Mouse (Mus musculus) hindbrain, embryonic 12.5 days (tissue): Measurements from ENCODE around the gene Hspg2. TPM values are rescaled to one million over a fixed set of nuclear protein-coding genes. Genes with fewer than 3 reads are reported as not detected.
"Not testable (repeated sequence)": the region's sequence is repeated elsewhere in the genome, so short reads cannot be mapped to it uniquely, and the experiment has no call there.

Source experiments
- ATAC-seq: fragments of 200-750 bp; cut with Nextera tagmentation; 2 replicates; pipeline ENCODE4 v1.8.0; 2017; ENCODE audit warnings: moderate TSS enrichment; ENCODE audit not compliant: low FRiP score
- H3K27ac ChIP-seq: fragments of 300-500 bp; sonication (generic); 2 replicates; pipeline ENCODE4 v1.5.1; 2016; ENCODE audit warnings: mild to moderate bottlenecking
- H3K27me3 ChIP-seq: fragments of 300-500 bp; sonication (generic); 2 replicates; pipeline ENCODE4 v1.6.1; 2016; ENCODE audit warnings: mild to moderate bottlenecking
- H3K36me3 ChIP-seq: fragments of 300-500 bp; sonication (generic); 2 replicates; pipeline ENCODE4 v1.6.1; 2016; ENCODE audit warnings: mild to moderate bottlenecking
- H3K4me1 ChIP-seq: fragments of 300-500 bp; sonication (generic); 2 replicates; pipeline ENCODE4 v1.6.1; 2016
- H3K4me2 ChIP-seq: fragments of 300-500 bp; sonication (generic); replicated peaks from 2 replicates; pipeline ENCODE4 v1.6.1; 2016; ENCODE audit warnings: mild to moderate bottlenecking
- H3K4me3 ChIP-seq: fragments of 300-500 bp; sonication (generic); 2 replicates; pipeline ENCODE4 v1.5.1; 2016; ENCODE audit warnings: mild to moderate bottlenecking
- H3K9ac ChIP-seq: fragments of 300-500 bp; sonication (generic); 2 replicates; pipeline ENCODE4 v1.6.1; 2016; ENCODE audit warnings: mild to moderate bottlenecking, moderate library complexity
- H3K9me3 ChIP-seq: fragments of 300-500 bp; sonication (generic); replicated peaks from 2 replicates; pipeline ENCODE4 v1.6.1; 2016; ENCODE audit warnings: mild to moderate bottlenecking
- WGBS: fragments of 180-500 bp; shearing (Covaris S2); methylation state at CpG from one replicate; pipeline ENCODE4 v1.1.7; 2016; 5-methylcytosine and 5-hydroxymethylcytosine counted together
- polyA plus RNA-seq: library from polyadenylated mRNA; unstranded; fragments of >200 nt; fragmentation: Nextera tagmentation; extraction: Ambion mirVana; gene quantifications from 2 replicates; pipeline ENCODE4 v1.2.1, GENCODE M21; 2016

Gene Hspg2
- polyA plus RNA-seq, 1 experiment from 2014 or later = 15.0 TPM

DNA sequence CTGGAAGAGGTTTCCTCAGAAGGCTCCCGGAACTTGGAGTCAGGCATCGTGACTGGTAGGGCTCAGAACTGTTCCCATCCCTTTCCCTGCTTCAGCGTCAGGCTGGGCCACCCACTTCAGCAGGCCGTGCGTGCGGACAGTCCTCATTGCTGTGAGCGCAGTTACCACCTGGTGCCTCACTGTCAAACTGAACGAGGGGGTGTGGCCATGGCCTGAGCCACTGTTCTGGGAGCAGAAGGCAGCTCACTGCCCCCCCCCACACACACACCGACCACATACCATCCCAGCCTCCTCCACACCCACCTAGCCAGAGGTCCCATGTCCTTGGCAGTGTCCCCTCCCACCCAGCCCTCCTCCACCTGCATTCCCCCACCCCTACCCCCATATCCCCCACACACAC lies 101.3 kb downstream of the Hspg2 start:
- 0 out of 2 replicates have a peak, but pooled peaks have one; percentile 29 for ATAC-seq
- WGBS = 70% methylated on average over 9 of the region's 9 CpGs
- Histone ChIP-seq H3K36me3 (peaks cover 7% of the 10 kb centered on the region; the same call in 1 of the 2 replicates), H3K27ac (no peak overlapping the region), H3K9ac (no peak overlapping the region), H3K4me3 (no peak overlapping the region), H3K4me1 (no peaks in the 10 kb centered on the region), H3K4me2 (no peak overlapping the region), H3K9me3 (no peaks in the 10 kb centered on the region), H3K27me3 (no peaks in the 10 kb centered on the region)

DNA sequence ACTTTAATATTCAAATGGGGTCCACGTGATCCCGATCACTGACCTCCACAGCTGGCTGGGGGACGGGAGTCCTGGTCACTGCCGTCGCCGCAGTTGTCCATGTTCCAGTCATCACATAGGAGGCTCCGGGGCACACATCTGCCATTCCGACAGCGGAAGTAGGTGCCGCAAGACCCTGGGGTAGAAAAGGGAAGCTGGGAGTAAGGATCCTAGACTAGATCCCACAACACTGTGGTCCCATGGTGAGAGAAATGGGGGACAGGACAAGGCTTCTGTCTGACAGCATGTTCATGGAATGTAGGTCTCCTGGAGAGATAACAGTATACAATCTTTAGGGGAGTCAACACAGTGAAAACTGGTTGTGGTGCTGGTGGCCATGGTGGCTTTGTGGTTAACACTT lies 105.9 kb downstream of the Hspg2 start, which contains the start of gene Ldlrad2:
Ldlrad2 (minus strand) TSS at position 101 of the 400 bp plus-strand sequence.
- no peaks in the 10 kb centered on the region for H3K9me3 ChIP-seq
- H3K36me3 ChIP-seq = no peaks in the 10 kb centered on the region
- WGBS = 91% methylated on average over 10 of the region's 10 CpGs
- H3K27ac ChIP-seq = no peak within 1 kb of the TSS
- H3K27me3 ChIP-seq = peaks cover 21% of the 10 kb centered on the region
- ATAC-seq = no peak
- H3K4me1 ChIP-seq = no peaks in the 10 kb centered on the region
- no peak within 1 kb of the TSS for H3K4me3 ChIP-seq
- no peak within 1 kb of the TSS for H3K4me2 ChIP-seq
- H3K9ac ChIP-seq = no peak within 1 kb of the TSS

DNA sequence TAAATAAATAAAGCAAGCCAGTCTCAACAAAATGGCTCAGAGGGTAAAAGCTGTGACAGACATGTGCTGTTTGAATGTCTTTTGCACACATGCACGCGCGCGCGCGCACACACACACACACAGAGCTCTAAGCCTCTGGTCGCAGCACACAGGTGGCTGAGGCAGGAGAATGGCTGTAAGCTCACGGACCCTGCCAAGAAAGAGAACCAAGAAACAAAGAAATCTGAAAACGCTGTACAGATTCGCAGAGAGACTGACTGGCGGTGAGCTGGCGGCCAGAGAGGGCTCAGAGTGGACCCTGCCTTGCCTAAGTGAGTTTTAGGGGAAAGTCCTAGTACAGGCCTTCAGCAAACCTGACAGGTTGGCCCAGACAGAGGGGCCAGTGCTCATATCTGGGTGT lies 108.9 kb downstream of the Hspg2 start:
- no peak overlapping the region for H3K4me2 ChIP-seq
- no peak for ATAC-seq
- H3K36me3 ChIP-seq = no peaks in the 10 kb centered on the region
- no peak overlapping the region for H3K27ac ChIP-seq
- no peak overlapping the region for H3K9ac ChIP-seq
- H3K4me1 ChIP-seq = 0 out of 2 replicates have a peak, but pooled peaks cover 3% of the 10 kb centered on the region
- H3K9me3 ChIP-seq = no peaks in the 10 kb centered on the region
- 95% methylated on average over 12 of the region's 12 CpGs for WGBS
- peaks cover 28% of the 10 kb centered on the region for H3K27me3 ChIP-seq
- no peak overlapping the region for H3K4me3 ChIP-seq

DNA sequence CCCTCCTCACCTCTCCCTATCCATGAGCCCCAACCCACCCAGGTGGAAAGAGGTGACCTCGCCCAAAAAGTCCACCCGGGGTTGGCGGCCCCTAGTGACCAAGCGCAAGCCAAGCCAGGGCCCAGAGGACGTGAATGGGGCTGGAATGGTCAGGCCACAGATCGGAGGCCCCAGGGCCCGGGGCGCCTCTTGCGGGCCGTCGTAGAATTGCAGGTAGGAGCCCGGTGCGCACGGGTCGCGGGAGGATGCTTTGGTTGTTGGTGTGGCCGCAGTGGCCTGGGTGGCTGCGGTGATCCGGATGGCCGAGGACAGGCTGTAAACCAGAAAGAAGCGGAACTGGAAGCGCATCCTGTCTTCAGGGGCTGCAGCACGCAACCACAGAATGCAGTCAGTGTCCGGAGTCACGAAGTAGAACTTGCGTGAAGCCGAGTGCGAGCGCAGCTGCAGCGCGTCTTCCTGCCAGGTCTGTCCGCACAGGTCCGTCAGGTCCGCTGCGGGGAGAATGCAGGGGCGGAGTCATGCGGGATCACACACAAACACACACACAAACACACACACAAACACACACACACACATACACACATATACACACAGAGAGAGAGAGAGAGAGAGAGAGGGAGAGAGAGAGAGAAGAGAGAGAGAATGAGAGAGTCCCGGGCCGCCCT lies 109.7 kb downstream of the Hspg2 start:
- Histone ChIP-seq H3K4me1 (0 out of 2 replicates have a peak, but pooled peaks cover 3% of the 10 kb centered on the region), H3K27ac (no peak overlapping the region), H3K4me3 (peak overlapping the region; percentile 34), H3K27me3 (peaks cover 28% of the 10 kb centered on the region), H3K36me3 (no peaks in the 10 kb centered on the region), H3K4me2 (peak overlapping the region; percentile 53), H3K9ac (peak overlapping the region; percentile 32; the same call in 1 of the 2 replicates), H3K9me3 (no peaks in the 10 kb centered on the region)
- peak; percentile 60; the same call in 1 of the 2 replicates for ATAC-seq
- whole genome bisulfite sequencing = 3% methylated on average over 39 of the region's 39 CpGs

DNA sequence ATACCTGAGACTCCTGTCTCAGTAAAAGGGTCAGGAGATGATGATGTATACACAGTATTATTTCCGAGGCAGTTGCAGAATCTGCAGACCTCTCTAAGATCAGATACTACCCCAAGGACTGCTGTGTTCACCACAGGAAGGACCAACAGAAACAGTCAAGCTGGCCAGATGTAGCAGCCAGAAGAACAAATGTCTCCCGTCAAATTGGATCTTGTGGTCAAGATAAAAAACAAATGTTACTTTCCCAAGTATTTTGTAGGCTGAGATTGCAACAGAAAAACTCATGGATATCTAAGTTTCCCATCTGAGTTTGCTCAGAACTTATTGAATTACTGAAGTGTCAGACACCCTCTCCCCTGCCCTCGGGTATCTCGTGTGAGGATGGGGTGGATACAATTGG lies 111.2 kb downstream of the Hspg2 start:
- Histone ChIP-seq H3K36me3 (no peaks in the 10 kb centered on the region), H3K9ac (no peak overlapping the region), H3K27me3 (peaks cover 28% of the 10 kb centered on the region), H3K4me2 (no peak overlapping the region), H3K4me3 (no peak overlapping the region), H3K27ac (no peak overlapping the region), H3K4me1 (0 out of 2 replicates have a peak, but pooled peaks cover 3% of the 10 kb centered on the region), H3K9me3 (no peaks in the 10 kb centered on the region)
- ATAC-seq = no peak
- 68% methylated on average over 4 of the region's 4 CpGs for WGBS

DNA sequence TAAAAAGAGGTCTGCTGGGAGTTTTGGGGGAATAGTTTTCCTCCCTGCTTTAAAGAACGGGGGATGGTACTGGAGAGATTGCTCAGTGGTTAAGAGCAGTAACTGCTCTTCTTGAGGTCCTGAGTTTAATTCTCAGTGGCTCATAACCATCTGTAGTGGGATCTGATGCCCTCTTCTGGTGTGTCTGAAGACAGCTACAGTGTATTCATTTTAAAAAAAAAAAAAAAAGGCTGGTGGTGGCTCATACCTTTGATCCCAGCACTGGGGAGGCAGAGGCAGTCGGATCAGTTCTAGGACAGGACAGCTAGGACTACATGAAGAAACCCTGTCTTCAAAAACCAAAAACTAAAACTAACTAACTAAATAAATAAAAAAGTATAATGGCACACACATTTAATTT lies 111.7 kb downstream of the Hspg2 start:
- Histone ChIP-seq H3K4me2 (no peak overlapping the region), H3K4me3 (no peak overlapping the region), H3K9me3 (no peaks in the 10 kb centered on the region), H3K9ac (no peak overlapping the region), H3K27ac (no peak overlapping the region), H3K36me3 (no peaks in the 10 kb centered on the region), H3K4me1 (0 out of 2 replicates have a peak, but pooled peaks cover 3% of the 10 kb centered on the region), H3K27me3 (peaks cover 28% of the 10 kb centered on the region)
- 78% methylated on average over 2 of the region's 2 CpGs for WGBS
- ATAC-seq = no peak

DNA sequence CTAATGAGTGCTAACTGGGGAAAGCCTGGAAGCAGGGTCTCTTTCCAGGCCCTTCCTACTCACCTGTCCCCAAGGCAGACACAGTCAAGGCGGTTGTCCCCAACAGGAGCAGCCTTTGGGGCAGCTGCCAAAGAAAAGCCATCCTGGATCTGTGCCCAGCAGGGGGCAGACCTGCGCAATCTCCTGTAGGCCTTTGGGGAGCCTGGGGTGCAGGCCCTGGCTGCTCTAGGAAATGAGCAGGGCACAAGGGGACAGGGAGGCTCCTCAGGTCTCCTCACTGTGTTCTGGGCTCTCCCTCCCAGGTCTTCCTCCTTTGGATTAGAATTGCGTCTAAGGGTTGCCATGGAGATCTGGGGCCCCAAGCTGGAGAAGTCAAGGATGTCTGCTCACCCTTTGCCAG lies 113.2 kb downstream of the Hspg2 start:
- no peak overlapping the region for H3K9ac ChIP-seq
- no peaks in the 10 kb centered on the region for H3K9me3 ChIP-seq
- H3K4me1 ChIP-seq = 0 out of 2 replicates have a peak, but pooled peaks cover 3% of the 10 kb centered on the region
- H3K27ac ChIP-seq = no peak overlapping the region
- H3K4me3 ChIP-seq = no peak overlapping the region
- no peaks in the 10 kb centered on the region for H3K36me3 ChIP-seq
- H3K27me3 ChIP-seq = peaks cover 25% of the 10 kb centered on the region
- ATAC-seq = no peak
- 39% methylated on average over 3 of the region's 3 CpGs for WGBS
- H3K4me2 ChIP-seq = no peak overlapping the region

DNA sequence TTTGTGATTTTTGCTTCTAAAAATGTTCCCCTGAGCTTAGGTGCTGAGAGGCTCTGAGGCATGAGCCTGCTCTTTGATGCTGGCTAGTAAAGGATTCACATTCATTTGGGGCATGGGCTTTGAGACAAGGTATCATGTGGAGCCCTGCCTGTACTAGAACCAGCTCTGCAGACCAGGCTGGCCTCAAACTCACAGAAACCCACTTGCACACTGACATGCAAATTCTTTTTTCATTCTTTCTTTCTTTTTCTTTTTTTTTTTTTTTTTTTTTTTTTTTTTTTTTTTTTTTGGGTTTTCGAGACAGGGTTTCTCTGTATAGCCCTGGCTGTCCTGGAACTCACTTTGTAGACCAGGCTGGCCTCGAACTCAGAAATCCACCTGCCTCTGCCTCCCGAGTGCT lies 120.5 kb downstream of the Hspg2 start:
- not testable (repeated sequence) for H3K4me2 ChIP-seq, H3K36me3 ChIP-seq, H3K27me3 ChIP-seq, ATAC-seq, H3K9ac ChIP-seq, H3K4me1 ChIP-seq, H3K27ac ChIP-seq, H3K4me3 ChIP-seq, H3K9me3 ChIP-seq
- 78% methylated on average over 2 of the region's 3 CpGs for WGBS

DNA sequence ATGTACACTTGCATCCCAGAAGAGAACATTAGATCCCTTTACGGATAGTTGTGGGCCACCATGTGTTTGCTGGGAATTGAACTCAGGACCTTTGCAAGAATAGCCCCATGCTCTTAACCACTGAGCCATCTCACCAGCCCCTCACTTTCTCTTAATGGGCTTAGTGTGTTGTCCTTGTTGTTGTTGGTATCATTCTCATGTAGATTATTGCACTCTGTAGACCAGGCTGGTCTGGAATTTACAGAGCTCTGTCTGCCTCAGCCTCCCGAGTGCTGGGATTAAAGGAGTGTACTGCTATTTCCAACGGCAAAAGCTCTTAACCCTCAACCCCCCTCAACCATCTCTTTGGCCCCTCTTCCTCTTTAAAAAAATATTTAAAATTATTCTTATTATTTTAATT lies 121.0 kb downstream of the Hspg2 start:
- Histone ChIP-seq H3K27ac (no peak overlapping the region), H3K4me1 (no peaks in the 10 kb centered on the region), H3K36me3 (no peaks in the 10 kb centered on the region), H3K4me3 (no peak overlapping the region), H3K9me3 (no peaks in the 10 kb centered on the region), H3K9ac (no peak overlapping the region), H3K4me2 (no peak overlapping the region), H3K27me3 (0 out of 2 replicates have a peak, but pooled peaks cover 7% of the 10 kb centered on the region)
- 92% methylated on average over 3 of the region's 3 CpGs for WGBS
- no peak for ATAC-seq

DNA sequence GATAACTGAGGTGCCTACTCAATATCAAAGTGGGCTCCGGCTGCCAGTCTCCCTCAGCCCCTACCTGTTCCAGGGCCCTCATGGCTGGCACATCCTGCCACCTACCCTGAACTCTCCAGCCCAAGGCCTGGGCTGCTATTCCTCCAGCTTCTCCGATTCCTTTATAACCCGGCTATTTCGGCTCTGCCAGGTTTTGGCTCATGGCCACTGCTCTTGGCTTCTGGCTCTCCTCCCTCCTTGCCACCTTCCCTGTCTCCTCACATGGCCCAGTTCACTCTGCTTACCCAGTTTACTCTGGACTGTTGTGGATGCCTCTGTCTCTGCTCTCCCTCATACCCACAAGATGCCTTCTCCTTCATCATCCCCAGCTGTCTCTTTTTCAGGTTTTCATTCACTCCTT lies 122.4 kb downstream of the Hspg2 start:
- no peak for ATAC-seq
- H3K36me3 ChIP-seq = no peaks in the 10 kb centered on the region
- H3K27me3 ChIP-seq = 0 out of 2 replicates have a peak, but pooled peaks cover 7% of the 10 kb centered on the region
- no peak overlapping the region for H3K4me2 ChIP-seq
- H3K9ac ChIP-seq = no peak overlapping the region
- no peaks in the 10 kb centered on the region for H3K9me3 ChIP-seq
- WGBS = 94% methylated on average over 4 of the region's 4 CpGs
- no peak overlapping the region for H3K27ac ChIP-seq
- H3K4me1 ChIP-seq = peaks cover 13% of the 10 kb centered on the region
- no peak overlapping the region for H3K4me3 ChIP-seq

DNA sequence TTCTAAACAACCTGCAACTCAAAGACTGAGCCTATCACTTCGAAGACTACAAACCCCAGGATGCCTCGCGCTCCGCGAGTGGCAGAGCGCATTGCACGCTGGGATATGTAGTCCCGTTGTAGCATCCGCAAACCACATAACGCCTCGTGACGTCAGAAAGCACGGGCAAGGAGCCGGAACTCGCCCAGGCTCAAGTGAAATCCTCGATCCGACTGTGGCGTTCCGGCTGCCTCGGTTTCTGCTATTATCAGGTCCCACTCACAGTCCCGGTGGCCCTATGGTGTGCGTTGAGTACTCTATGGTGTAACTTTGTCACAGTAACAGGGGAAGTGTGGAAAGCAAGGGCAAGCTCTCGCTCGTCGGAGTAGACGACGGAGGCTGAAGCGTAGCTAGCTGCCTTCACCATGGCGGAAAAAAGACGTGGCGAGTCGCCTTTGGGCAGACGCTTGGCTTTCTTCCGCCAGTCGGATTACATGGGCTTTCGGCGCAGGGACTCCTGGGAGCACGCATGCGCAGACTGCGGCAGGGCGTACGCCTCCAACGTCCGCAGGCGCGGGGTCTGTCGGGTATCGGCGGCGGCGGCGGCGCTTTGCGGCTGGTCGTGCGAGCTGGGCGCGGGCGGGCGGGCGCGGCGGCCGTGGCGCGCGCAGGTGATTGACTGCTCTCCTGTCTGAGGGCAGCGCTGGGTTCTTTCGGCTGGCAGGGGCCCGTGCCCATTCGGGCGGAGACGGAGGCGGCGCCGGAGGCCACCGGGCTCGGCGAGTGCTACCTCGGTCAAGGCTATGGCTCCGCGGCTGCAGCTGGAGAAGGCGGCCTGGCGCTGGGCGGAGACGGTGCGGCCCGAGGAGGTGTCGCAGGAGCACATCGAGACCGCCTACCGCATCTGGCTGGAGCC lies 125.3 kb downstream of the Hspg2 start, which contains the start of gene Usp48:
Usp48 (plus strand) TSS at position 155 of the 895 bp plus-strand sequence.
- peak; percentile 96 for ATAC-seq
- Histone ChIP-seq H3K4me2 (peak within 1 kb of the TSS; percentile 81), H3K27ac (peak within 1 kb of the TSS; percentile 98), H3K9ac (peak within 1 kb of the TSS; percentile 87), H3K9me3 (no peaks in the 10 kb centered on the region), H3K27me3 (no peaks in the 10 kb centered on the region), H3K36me3 (no peaks in the 10 kb centered on the region), H3K4me3 (peak within 1 kb of the TSS; percentile 96), H3K4me1 (peaks cover 33% of the 10 kb centered on the region)
- WGBS = under 1% methylated on average over 85 of the region's 92 CpGs

DNA sequence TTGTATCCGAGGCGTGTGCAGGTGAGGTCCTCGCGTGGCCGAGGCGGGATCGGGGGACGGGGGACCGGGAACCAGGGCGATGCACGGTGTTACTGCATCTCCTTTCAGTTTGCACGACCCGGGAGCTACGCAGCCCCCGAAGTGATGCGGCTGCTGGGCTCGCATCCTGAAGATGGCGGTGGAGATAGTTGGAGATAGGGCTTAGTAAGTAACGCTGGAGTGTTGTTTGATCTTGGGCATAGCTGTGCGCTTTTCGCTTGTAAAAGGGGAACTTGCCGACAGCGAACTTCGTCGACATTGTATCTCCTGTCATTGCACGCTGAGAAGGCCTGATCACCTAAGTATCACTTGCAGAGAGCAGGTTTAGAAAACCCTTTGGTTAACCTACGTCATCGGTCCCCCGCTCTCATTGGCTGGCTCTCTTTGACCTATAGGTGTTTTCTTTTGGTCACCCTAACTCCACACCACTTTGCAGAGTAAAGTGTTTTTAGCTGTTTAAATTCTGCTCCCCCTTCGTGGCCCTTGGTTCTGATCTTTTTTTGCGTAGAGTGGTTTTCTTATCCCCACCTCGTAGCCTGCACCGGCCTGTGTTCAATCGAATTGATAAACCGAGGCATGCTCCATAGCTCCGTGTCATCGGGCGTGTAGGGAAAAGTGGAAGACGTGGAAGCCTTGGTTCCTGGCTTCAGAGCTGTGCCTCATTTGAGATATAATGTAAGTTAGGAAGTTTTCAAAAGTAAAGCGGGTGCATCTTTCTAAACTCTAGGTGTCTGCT lies 126.1 kb downstream of the Hspg2 start:
- H3K27me3 ChIP-seq = no peaks in the 10 kb centered on the region
- WGBS = 5% methylated on average over 40 of the region's 40 CpGs
- peak overlapping the region; percentile 81 for H3K4me2 ChIP-seq
- ATAC-seq = no peak
- peak overlapping the region; percentile 87 for H3K9ac ChIP-seq
- H3K4me3 ChIP-seq = peak overlapping the region; percentile 96
- H3K36me3 ChIP-seq = no peaks in the 10 kb centered on the region
- peak overlapping the region; percentile 98 for H3K27ac ChIP-seq
- H3K4me1 ChIP-seq = peaks cover 41% of the 10 kb centered on the region
- H3K9me3 ChIP-seq = no peaks in the 10 kb centered on the region
